Mouse (Mus musculus) mouse embryonic stem cell (cell line): ENCODE results near the gene Sh3bp2.

Source experiments
- in situ Hi-C, 2 experiments: fragments of 300-500 bp; cut with MboI; formaldehyde crosslinking; loops; 1 replicate in 1 of 2; 3 replicates in 1 of 2; pipeline ENCODE4 v1.14.3; 2019 to 2020; ENCODE audit warnings: low sequenced_read_pairs in 2 of 2, low pct_unique_long_range_greater_than_20kb in 1 of 2, mixed read lengths in 1 of 2; ENCODE audit not compliant: unreplicated experiment in 1 of 2

The Sh3bp2 gene

DNA sequence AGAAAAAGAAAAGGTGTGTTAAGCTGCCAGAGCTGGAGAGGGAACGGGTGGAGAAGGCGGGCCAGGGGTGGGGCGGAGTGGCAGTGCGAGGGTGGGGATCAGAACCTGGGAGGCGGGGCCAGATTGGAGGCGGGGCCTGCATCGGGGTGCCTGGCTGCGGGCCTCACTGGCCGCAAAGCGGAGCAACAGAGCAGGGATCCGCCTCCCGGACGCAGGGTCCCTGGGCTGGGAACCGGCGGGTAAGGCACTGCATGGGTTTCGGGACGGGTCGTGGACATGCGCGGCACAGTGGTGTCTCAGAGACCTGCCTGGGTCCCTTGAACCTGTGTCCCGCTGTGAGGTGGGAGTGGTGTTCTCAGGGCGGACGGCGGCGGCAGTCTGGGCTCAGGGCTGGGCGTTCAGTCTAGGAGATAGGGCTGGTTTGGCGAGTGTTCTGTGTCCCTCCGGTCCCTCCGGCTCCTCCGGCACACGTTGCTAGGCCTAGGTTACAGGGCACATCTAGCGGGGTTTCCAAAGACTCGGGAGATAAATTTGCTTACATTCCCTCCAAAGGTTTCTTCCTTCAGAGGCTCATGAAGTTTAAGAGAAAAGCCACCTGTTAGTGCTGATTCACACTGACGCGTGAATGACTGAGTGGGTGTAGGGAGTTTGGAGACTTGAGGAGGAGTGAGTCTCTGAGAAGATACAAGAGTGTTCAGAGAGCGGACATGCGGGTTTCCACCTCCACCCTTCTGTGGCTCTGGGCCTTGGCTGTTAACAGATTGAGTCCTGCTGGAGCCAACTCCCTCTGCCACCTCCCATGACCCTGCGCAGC, at the start of gene Sh3bp2:
Gene Sh3bp2, plus strand, starts transcription at position 176 of the 814 bp plus-strand sequence.
- in situ Hi-C loops: loop anchor here in 1 of 2 experiments (25.0 kb wide), 1 partner anchor 111 kb away; the partner anchor contains the start of gene Mfsd10

DNA sequence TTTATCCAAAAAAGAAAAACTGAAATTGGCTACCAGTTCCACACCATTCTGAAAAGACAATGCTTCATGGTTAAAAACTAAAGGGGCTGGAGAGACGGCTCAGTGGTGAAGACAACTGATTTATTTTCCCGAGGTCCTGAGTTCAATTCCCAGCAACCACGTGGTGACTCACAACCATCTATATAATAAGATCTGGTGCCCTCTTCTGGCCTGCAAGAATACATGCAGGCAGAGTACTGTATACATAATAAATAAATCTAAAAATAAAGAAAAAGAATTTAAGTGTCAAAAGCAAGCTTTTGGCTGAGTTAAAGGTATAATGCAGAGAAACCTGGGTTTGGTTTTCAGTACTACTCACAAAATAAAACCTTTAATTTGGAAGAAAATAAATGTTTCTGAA, 44.7 kb upstream of the Sh3bp2 start:
- in situ Hi-C loops: no loop called here

DNA sequence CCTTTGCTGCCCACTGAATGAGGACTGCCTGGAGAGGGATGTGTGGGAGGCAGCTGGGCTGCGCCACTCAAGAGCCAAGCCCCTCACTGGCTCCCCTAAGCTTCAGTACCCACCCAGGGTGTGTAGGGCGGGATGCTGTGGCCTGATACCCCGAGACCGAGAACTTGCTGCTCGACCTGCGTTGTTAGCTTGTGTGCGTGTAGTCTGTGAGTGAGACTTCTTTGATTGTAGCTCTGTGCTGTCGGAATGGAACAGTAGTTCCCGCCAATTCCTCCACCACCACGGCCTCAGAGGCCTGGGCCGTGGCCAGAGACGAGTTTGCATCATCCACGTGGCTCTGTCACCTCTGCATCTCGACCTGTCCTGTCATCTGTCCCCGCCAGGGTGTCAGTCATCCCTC, 39.9 kb upstream of the Sh3bp2 start:
- in situ Hi-C loops: no loop called here

DNA sequence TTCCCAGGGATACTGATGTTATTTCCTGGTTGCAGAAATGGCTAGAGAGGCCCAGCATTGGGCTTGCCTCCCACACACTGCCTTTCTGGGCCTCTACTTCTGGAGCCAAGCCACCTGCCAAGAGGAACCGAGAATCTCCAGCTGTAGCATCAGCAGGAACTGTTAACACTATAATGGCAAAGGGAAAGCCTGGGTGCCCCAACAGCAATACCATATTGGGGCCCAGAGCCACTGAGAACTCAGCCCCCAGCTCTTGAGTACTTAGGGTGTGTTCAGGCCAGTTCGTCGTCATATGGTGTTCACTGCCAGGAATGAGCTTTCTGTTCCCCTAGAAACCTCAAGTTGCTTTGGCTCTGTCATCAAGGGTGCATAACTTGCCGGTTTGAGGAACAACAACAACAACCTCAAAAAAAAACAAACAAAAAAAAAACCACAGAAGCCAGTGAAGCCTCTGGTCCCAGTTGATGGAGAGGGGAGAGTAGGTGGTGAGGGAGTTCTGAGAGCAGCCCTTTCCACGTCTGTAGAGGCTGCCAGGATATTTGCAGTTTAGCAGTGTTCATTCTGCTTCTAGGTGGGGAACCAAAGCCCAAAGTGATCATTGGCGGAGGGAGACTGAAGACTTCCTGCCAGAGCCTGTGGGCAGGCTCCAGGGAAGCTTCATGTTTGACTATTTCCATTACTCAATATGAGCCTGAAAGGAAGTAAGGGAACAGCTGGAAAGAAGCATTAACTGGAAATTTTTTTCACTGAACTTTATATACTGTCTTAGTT, 38.1 kb upstream of the Sh3bp2 start:
- in situ Hi-C loops: no loop called here

DNA sequence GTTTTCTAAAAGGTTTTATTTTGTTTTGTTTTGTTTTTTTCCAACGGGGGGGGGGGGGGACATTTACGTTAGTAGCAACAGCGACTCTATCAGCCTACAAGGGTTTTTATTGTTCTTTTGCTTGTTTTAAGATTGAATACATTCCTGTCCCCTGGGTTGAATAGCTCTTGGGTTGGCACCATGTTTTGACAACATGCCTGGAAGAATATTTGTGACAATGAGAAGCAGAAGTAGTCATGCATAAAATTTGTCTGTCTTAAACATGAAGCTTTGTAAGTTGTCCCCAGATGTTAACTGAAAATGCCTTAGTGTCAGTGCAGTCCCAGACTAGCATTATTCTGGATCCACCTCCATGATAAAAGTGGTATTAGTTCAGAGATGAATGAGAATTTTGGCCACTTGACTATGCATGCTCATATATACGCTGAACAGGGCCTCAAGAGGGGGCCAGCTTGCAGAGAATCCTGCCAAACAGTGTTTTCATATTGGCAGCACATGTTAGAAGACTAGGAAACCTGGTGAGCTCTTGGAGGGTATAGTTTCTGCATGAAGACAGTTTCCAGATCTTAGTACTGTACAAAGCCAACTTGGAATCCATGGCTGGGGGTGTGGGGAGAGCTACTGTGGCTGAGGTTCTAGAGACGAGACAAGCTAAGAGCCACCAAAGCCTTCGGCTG, 36.8 kb upstream of the Sh3bp2 start:
- in situ Hi-C loops: no loop called here

DNA sequence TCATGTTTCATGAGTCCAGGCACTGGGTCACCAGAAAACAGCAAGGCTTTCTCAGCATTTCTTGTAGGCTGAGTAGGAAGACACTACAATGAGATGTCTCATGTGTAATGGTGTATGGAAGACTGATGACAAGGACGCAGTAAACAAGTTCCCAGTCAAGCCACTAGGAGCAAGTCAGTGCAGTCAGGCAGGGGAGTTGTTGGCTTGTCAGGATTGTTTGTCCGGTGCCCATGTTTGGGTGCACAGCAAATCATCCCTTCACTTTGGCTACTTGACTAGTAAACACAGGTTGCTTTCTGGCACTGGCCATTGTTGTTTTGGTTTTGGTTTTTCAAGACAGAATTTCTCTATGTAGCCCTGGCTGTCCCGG, 36.2 kb upstream of the Sh3bp2 start:
- in situ Hi-C loops: no loop called here

DNA sequence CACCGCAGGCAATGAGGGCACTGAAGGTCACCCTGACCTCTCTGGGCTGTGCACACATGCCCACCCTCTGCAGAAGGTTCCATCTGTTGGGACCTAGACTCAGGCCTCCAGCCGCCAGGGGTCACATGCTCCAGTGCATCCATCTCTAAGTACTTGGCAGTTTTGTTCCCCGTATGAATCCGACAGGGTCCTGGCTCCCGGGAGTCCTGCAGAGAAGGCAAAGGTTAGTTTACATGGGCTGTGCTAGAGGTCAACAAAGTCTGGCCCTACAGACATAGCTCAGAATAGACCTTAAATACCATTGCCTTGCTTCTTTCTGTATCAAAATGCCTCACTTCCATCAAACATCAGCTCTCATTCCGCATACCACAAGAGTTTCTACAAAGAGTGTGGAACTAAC, 28.9 kb upstream of the Sh3bp2 start:
- in situ Hi-C loops: no loop called here

DNA sequence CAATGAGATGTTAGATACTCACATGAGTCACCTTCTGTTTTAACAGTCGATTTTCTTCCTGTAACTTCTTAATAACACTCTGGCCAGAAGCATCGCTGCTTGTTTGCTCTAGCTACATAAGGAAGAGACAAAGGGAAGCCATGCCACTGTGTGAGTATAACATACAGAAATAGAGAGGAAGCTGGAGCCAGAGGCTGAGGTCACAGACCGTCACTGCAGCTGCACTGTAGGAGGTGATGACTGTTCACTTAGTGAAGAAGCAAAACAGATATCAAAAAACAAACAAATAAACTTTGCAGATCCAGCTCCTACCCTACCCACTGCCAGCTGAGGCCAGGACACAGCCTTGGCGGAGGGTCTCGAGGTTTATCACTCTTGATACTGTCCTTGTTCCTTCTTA, 24.8 kb upstream of the Sh3bp2 start:
- in situ Hi-C loops: no loop called here

DNA sequence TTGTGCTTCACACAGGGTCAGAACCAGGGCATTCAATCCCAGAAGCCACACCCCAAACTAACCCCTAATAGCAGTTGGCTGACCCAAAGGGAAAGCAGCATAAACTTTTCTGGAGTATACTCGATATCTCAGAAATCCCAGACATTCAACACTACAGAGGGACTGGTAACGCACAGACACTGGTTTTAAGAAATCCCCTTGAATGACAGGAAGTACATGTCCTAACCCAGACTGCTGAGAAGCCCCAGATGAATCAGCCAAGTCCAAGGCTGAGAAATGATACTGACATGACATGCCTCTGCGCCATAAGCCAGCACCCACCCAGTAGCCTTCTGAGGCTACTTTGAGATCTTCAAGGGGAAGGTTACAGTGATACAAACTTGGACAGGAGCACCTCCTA, 24.1 kb upstream of the Sh3bp2 start:
- in situ Hi-C loops: no loop called here

DNA sequence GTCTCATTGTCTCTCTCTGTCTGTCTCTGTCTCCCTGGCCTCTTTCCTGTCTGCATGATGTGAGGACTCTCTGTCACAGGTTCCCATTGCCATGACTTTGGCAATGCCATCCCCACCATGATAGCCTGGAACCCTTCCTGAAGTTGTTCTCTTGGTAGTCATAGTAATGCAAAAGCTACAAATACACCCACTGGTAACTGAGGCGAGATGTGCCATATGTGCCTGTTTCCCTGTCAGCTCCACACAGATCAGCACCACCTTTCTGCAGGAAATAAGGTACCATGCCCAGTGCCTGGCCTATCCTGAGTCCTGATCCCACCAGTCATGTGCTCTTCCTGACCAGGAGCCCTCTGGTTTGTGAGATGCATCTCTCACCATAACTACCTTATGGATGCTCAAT, 23.2 kb upstream of the Sh3bp2 start:
- in situ Hi-C loops: no loop called here

DNA sequence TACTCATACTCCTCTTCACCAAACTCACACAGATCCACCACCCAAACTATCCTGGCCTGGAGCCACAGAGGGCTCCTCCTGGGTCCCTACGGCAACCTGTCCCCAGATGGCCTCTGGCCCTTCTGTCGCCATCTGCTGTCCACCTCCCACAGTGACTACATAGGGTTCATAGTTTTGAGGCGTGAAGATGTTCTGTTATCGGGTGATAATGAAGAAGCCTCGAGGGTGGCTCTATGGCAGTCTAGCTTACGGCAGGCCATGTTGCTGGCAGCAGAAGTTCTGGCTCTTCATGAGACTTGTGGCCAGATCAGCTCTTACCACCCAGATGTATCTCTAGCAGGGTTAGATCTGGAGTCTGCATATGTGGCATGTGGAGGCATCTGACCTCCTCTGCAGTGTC, 22.8 kb upstream of the Sh3bp2 start:
- in situ Hi-C loops: no loop called here

DNA sequence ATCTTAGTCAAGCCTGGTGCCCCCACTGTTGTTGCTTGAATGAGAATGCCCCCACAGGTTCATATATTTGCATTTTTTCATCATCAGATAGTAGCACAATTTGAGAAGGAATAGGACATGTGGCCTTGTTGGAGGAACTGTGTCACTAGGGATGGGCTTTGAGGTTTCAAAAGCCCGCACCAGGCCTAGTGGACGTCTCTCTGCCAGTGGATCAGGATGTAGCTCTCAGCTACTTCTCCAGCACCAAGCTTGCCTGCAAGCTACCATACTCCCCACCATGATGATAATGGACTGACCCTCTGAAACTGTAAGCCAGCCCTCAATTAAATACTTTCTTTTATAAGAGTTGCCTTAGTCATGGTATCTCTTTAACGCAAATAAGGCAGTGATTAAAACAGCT, 13.2 kb upstream of the Sh3bp2 start:
- in situ Hi-C loops: no loop called here

DNA sequence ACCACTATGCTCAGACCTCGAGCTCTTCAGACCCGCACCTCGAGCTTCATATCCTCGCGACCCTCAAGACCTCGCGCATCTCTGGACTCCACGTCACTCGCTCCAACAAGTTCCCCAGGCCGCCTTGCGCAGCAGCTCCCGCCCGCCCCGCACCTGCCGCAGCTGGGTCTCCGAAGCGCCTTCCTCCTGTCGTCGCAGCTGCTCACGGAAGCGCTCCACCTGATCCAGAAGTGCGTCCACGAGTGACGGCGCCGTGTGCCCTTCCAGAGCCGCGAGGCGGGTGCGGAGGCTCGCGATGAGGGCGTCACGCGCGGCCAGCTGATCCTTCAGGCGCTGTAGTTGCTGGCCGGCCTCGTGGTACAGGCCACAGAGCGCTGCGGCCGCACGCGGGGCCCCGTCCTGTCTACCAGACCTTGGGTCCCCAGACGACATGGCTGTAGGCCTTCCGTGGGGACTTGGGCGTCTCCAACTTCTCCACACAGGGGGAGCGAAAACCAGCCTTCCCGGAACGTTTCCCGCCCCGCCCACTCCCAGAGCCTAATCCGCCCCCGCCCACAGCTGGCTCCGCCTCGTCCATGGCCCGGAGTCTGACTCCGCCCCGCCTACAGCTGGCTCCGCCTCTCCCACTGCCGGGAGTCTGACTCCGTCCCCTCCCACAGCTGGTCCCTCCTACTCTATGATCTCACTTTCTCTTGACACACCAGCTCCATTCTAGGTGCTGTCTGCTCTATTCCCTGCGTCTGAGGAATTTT, 12.0 kb upstream of the Sh3bp2 start, which contains the start of gene Tnip2:
Gene Tnip2, minus strand, starts transcription at position 526 of the 752 bp plus-strand sequence.
- in situ Hi-C loops: no loop called here

DNA sequence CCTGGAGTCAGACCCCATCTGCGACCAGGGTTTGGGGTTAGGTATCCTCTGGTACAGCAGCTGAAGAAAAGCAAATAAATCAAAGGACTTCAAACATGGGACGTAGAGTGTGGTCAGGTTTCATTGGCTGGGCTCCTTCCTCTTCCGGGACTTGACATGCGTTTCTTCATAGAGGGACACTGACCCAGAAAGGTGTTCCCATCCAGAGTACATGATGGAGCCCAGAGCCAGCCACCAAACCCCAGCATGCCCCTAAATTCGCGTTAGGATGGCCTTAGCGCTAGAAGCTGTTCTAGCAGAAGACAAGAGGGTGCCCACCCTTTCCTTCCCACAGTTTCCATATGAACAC, 11.4 kb upstream of the Sh3bp2 start:
- in situ Hi-C loops: no loop called here

DNA sequence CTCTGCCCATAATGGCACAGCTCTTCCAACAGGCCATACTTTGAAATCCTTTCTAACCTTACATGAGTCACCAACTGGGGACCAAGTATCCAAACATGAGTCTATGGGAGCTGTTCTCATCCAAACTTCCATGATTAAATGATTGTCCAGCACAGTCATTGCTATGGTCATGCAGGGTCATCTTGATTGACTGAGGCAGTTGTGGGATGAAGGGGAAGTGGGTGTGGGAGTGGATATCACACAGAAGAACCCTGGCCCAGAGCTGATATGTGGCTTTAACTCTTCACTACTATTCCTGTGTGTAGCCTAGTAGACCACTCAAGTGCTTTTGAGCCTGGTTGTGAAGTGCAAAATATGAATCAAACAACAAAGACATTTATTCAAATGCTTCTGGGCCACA, 10.5 kb upstream of the Sh3bp2 start:
- in situ Hi-C loops: no loop called here

DNA sequence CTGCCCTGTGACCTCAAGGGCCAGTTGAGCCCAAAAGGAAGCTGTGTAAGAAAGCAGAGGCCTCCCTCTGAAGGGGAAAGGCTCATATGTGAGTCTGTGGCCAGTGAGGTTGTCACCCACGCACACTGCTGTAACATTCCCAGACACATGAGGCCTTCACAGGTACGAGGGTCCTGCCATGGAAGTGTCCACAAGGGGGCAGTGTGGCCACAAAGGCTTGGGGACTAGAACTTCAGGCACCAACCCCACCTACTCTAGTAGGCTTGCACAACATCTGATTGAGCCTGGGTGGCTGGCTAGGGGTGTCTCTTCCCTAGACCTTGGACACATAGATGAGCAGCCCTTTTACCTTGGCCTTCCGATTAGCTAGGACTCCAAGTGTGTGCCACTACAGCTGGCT, 7.7 kb upstream of the Sh3bp2 start:
- in situ Hi-C loops: no loop called here

DNA sequence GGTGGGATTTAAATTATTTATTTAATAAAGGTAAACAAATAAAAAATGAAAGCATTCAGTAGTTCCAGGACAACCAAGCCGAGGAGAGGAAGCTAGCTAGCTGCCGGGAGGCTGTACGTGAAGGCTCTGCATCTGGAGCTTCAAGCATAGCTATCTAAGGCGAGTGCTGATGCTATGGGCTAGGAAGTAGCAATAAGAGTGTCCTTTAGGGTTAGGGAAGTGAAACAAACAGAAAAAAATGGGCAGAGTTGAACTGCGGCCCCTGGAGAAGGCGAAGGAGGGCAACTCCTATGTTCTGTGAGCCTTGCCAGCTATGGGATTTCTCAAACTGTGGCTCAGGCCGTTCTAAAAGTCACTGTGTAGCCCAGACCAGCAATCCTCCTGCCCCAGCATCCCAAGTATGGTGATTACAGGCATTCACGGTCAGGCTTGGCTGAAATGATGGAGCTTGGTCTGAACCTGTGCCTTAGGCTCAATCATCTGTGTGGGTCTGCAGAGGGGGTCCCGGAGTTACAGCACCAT, 6.2 kb upstream of the Sh3bp2 start:
- in situ Hi-C loops: no loop called here

DNA sequence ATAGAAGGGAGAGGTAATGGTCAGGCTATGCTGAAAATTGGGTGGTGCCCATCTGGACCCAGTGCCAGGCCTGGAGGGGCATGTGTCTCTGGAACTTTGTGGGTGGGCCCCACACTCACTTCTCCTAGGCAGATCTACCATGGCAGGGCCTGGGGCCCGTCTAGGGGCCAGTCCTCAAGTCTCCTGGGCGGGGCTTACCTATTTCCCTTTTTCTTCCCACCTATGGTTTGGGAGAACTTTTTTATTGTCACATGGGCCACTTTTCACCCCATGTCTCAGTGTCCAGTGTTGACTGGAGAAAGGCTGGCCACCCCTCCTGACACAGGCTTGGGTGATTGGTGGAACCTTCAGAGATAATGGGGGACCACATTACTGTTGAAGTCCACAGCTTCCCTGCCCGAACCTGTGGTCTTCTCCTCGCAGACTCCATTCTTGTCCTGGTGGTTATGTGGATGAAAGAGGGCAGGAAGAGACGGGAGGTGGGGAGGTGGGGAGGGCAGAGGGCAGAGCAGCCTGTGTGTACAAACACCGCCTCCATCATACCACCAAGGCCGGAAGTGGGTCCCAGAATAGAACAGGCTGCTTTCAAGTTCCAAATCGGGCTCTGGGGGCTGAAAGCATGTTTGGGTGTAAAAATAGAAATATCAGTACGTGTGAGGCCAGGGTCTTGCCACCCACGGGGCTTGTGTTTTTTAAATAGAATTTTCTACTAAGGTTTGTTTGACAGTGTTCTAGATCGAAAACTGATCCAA, 5.0 kb upstream of the Sh3bp2 start:
- in situ Hi-C loops: no loop called here
